Mouse (Mus musculus): ENCODE data around the gene Safb2.

DNA sequence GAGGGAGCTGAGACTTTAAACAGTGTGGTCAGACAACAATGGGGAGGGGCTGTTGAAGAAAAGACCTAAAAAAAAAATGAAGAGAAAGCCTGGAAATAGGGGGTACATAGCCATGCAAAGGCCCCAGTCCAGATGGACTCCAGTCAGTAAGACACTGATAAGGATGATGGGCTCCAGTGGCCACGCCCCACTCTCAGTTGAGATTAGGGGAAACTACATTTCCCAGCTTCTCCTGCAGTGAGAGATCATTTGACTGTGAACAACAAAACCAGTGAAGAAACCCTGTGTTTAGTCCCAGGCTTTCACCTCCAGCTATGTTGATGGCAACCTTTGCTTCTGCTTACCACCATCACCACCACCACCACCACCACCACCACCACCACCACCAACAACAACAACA lies 38.4 kb downstream of the Safb2 start:
- no peak for TF ChIP-seq CTCF (IDR thresholded peaks at IDR 0.05; ENCODE audit: low read depth)
- no peak for TF ChIP-seq EP300 (IDR thresholded peaks at IDR 0.05; ENCODE audit: low read depth)

Data from liver, embryonic 14.5 days (tissue).